Mouse (Mus musculus) left cerebral cortex, postnatal 14 days (tissue): Measurements from ENCODE around the gene 2010300C02Rik. TPM values are rescaled to one million over a fixed set of nuclear protein-coding genes. Genes with fewer than 3 reads are reported as not detected.

Experiments used
- total RNA-seq, 2 experiments: library from RNA; stranded (reverse); gene quantifications; 2 replicates each; pipeline ENCODE4 v1.2.3; 2021

2010300C02Rik gene
- total RNA-seq, 2 experiments from 2014 or later, result 177 to 178 TPM

Other genes starting within 250 kb of the 2010300C02Rik start
- gene Mgat4a, start 179.1 kb downstream of the 2010300C02Rik start, total RNA-seq, result 10 to 100 TPM; 24.9 to 30.3 TPM
- 10 to 100 TPM; 16.7 to 17.3 TPM for gene Tsga10, start 146.3 kb upstream of the 2010300C02Rik start, total RNA-seq
- gene Lipt1, start 151.7 kb upstream of the 2010300C02Rik start, total RNA-seq, result 1 to 10 TPM; 7.6 to 7.7 TPM
- gene Mitd1, start 170.3 kb upstream of the 2010300C02Rik start, total RNA-seq, result 10 to 100 TPM in 1 of 2 experiments, 1 to 10 TPM in 1; 8.3 to 11.4 TPM
- gene Mrpl30, start 170.4 kb upstream of the 2010300C02Rik start, total RNA-seq, result 100 to 1,000 TPM; 142 to 149 TPM
- under 1 TPM in 1 of 2 experiments, not detected in 1; 0.13 TPM for gene Lyg2, start 196.4 kb upstream of the 2010300C02Rik start, total RNA-seq
- not detected for gene Lyg1, start 237.7 kb upstream of the 2010300C02Rik start, total RNA-seq